Mouse (Mus musculus): ENCODE data around the gene Stum.

- TF ChIP-seq CTCF (IDR thresholded peaks at IDR 0.05; ENCODE audit: low read depth, low read length) (no peak), POLR2A (IDR thresholded peaks at IDR 0.05; ENCODE audit: extremely low read depth, insufficient read depth, low read length) (no peak)
Observed at GRCm38 (mm10) chr1:180507291-180507791, 24.0 kb upstream of the Stum start.
